Mouse (Mus musculus) thymus, postnatal 25 days (tissue): ENCODE results near the gene Ece1.

ENCODE experiments used
- DNase-seq: peaks from one replicate; pipeline ENCODE4 v3.0.0; 2022

Ece1 gene

DNA sequence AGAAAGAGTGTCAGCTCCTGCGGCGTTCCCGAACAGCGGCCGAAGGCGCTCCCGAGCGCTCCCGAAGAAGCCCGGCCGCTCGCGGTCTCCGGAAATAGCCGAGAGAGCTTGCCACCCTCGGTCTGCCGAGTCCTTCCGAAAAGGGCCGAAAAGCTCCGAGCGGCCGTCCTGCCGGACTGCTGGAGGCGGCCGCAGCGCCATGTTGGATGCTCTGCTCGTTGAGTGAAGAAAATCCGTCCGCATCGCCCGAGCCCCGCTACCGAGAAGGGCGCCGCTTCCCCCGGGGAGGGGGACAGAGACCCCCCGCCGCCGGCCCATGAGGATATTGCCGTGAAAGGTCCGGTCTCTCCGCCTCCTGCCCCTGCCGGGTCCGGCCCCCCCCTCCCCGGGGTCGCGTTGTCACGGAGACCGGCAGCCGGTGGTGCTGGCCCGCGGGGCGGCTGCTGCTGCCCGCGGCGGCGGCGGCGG is 131.3 kb downstream of the Ece1 start:
- DNase-seq: peak; percentile 100

DNA sequence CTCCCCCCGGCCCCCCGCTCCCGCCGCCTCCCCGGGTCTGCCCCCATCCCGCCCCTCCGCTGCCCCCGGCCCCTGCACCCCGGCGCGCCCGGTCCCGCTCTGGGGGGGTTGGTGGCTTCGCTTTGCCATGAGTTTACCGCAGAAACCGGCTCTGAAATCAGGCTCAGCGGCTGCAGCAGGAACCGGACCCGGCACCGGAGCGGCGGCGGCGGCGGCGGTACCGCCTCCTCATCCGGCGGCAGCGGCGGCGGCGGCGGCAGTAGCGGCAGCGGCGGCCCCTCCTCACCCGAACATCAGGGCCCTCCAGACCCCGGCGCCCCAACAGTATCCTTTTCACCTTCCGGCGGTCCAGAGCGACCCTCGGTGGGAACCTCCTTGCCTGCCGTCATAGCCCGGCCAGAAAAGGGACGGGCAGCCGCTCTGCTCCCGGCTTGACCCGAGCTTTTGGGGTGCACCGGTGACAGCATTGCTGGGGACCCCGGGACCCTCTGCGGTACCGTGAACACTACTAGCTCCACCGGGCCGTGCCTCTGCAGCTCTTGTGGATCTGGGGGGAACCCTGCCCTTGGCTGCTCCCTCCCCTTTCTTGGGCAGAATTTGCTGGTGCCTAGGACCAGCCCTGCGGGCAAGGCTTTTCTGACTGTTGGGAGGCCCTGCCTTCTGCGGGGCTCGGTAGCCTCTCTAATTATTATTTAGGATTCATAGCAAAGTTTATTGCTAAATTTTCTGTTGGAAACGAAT is 132.0 kb downstream of the Ece1 start:
- peak; percentile 55 for DNase-seq

DNA sequence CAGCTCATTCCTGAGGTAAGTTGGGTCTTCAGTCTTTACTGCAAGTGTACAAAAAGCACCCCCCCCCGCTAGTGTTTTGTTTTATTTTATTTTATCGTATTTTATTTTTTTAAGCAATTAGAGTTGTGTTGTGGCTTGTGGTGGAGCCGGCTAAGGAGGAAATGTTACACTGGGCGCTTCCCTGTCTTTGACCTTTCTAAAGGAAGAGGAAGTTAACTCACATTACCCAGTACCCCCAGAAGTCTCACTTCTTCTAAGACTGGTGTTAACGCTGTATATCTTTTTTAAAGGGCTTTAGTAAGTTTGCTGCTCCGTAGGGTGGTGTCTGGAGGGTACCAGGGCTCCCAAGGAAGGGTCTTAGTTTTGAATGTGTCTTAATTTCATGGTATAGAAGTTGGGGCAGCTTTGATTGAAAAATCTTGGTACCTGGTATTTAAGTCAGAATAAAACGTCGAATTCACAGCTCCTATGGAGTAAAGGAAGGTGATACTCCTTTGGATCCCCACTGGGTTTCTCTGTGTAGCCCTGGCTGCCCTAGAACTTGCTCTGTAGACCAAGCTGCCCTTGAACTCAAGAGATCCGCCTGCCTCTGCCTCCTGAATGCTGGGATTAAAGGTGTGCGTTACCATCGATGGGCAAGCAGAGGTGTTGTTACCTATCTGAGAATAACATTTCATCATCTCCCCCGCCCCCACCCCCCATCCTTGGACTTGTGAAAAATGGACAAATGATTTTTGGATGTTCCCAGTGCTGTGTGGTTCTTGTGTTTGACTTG is 132.7 kb downstream of the Ece1 start:
- DNase-seq: peak; percentile 11

DNA sequence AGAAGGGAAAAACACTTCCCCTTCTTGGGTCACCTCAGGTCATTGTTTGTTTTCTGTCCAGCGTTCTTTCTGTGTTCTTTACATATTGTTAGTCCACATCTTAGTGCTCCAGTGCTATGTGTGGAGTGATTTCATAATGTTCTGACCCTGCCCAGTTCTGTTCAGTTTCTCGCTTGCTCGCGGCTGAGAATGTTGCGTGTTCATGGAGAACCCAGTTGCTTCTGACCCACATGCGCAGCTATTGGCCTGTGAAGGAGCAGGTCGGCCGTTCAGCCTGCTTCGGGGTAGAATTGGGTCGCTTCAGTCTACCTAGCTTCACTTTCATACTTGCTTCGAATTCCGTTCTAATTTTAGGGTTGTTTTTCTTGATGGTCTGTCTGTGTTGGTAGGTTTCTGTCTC is 133.4 kb downstream of the Ece1 start:
- no peak for DNase-seq

- no peak for DNase-seq
These were observed 136.2 kb downstream of the Ece1 start for GRCm38 (mm10) chr4:137998232-137998631.

DNA sequence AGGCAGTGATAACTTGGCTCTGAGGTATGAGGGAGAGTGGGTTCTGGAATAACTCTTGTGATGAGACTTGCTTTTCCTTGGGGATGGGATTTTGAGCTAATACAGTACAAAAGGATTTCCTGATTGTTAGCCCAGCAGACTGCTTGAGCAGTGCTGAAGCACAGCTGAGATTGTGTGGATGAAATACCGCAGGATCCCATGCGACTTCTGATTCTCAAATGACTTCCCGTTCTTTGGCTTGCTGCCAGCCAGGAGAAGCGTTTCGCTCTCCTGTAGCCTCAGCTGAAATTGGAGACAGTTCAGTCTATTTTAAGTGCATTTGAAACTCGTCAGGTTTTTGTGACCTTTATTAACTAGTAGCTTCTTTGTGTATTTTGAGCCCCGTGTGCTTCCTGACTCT is 138.6 kb downstream of the Ece1 start:
- DNase-seq: no peak

- no peak for DNase-seq
These were observed 142.0 kb downstream of the Ece1 start for GRCm38 (mm10) chr4:138003909-138004610.

- DNase-seq: no peak
These were observed 143.7 kb downstream of the Ece1 start for GRCm38 (mm10) chr4:138005781-138006180.

DNA sequence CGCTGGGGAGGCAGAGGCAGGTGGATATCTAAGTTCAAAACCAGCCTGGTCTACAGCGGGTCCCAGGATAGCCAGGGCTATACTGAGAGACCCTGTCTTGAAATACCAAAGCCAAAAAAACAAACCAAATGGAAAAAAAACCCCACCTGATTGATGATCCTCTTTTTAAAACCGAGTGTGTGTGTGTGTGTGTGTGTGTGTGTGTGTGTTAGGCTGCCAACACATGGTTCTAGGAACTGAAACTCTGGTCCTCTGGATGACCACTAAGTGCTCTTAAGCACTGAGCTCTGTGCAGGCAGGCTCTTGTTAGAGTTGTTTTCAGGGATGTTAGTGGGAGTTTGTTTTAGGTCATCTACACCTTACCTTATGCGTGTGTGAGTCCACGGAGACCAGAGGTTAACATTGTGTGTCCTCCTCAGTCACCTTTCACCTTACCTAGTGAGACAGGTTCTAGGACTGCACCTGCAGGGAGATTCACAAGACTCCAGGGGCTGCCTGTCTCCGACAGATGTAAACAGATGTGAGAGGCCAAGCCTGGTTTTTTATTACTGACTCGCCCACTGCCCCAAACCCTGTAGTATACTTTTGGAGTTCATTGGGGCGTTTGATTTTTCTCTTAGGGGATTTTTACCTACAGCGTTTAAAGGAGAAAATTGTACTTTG is 145.0 kb downstream of the Ece1 start:
- no peak for DNase-seq

GRCm38 (mm10) chr4:138008646-138009045 is 146.6 kb downstream of the Ece1 start:
- no peak for DNase-seq

DNA sequence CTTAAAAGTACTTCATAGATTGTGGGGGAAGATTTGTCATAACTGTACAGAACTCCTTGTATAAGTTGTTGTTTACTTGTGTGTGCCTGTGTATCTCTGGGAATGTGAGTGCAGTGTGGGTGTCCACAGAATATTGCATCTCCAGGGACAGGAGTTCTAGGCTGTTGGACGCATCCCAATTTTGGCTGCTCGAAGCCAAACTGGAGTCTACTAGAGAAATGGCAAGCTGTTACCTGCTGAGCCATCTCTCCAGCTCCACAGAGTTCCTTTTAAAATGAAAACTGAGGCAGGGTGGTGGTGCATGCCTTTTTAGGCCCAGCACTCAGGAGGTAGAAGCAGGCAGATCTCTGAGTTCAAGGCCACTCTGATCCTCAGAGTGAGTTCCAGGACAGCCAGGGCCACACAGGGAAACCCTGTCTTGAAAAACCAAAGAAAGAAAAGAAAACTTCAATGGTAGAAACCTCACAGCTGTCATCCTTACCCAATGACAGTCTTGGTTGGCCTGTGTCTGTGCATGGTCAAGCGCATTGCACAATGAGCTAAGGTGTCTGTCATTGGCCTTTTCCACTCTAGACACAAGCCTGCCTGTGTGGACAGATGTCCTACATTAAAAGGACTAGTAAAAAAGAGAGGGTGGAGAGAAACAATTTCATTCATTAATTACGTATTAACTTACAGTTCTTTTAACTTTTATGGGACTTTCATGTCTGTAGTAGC is 147.9 kb downstream of the Ece1 start:
- DNase-seq: no peak

- DNase-seq: no peak
These were observed 151.9 kb downstream of the Ece1 start for GRCm38 (mm10) chr4:138013723-138014479.
